Mouse (Mus musculus) retina, adult 2 months (tissue): ENCODE results near the gene Ube2v1.
"Not testable (repeated sequence)": the region's sequence is repeated elsewhere in the genome, so short reads cannot be mapped to it uniquely, and the experiment has no call there.

Experiments used
- DNase-seq: peaks from one replicate; pipeline ENCODE4 v3.0.0-alpha.2; 2012; ENCODE audit warnings: low read depth, low spot score

The Ube2v1 gene

GRCm38 (mm10) chr2:167654911-167655600 lies 23.2 kb upstream of the Ube2v1 start:
- DNase-seq, result no peak

- no peak for DNase-seq
These were observed 20.8 kb upstream of the Ube2v1 start for GRCm38 (mm10) chr2:167652694-167653093.

- no peak for DNase-seq
These were observed 19.7 kb upstream of the Ube2v1 start for GRCm38 (mm10) chr2:167651622-167652021.

GRCm38 (mm10) chr2:167649290-167650032 lies 17.6 kb upstream of the Ube2v1 start:
- DNase-seq, result no peak

GRCm38 (mm10) chr2:167646411-167646810 lies 14.5 kb upstream of the Ube2v1 start:
- DNase-seq, result no peak

- not testable (repeated sequence) for DNase-seq
These were observed 11.6 kb upstream of the Ube2v1 start for GRCm38 (mm10) chr2:167643356-167644052.

GRCm38 (mm10) chr2:167642164-167642563 lies 10.3 kb upstream of the Ube2v1 start:
- no peak for DNase-seq

GRCm38 (mm10) chr2:167641337-167641736 lies 9.4 kb upstream of the Ube2v1 start:
- DNase-seq, result no peak

- no peak for DNase-seq
These were observed 8.4 kb upstream of the Ube2v1 start for GRCm38 (mm10) chr2:167640279-167640678.

- no peak for DNase-seq
These were observed 3.1 kb upstream of the Ube2v1 start for GRCm38 (mm10) chr2:167634865-167635512.

- DNase-seq, result peak; percentile 99
These were observed 2.5 kb upstream of the Ube2v1 start for GRCm38 (mm10) chr2:167634338-167634770.

- DNase-seq, result no peak
These were observed 1.6 kb upstream of the Ube2v1 start for GRCm38 (mm10) chr2:167633537-167633872.

- no peak for DNase-seq
These were observed 1.0 kb upstream of the Ube2v1 start for GRCm38 (mm10) chr2:167632731-167633536.

- no peak for DNase-seq
These were observed 709 bp downstream of the Ube2v1 start for GRCm38 (mm10) chr2:167631181-167631590.

- no peak for DNase-seq
These were observed 1.5 kb downstream of the Ube2v1 start for GRCm38 (mm10) chr2:167630421-167630820.

- no peak for DNase-seq
These were observed 2.2 kb downstream of the Ube2v1 start for GRCm38 (mm10) chr2:167629665-167630209.

- no peak for DNase-seq
These were observed 3.0 kb downstream of the Ube2v1 start for GRCm38 (mm10) chr2:167628872-167629271.

- DNase-seq, result no peak
These were observed 4.9 kb downstream of the Ube2v1 start for GRCm38 (mm10) chr2:167627019-167627418.

- no peak for DNase-seq
These were observed 6.2 kb downstream of the Ube2v1 start for GRCm38 (mm10) chr2:167625670-167626069.

- no peak for DNase-seq
These were observed 7.4 kb downstream of the Ube2v1 start for GRCm38 (mm10) chr2:167624368-167625075.
